Mouse (Mus musculus): ENCODE measurements around the gene F2. TPM values are rescaled to one million over a fixed set of nuclear protein-coding genes. Genes with fewer than 3 reads are reported as not detected.

F2 gene
- polyA plus RNA-seq (2011; ENCODE audit: insufficient read depth, insufficient read length, low replicate concordance, missing spikeins): 0.49 and 2.7 TPM in 2 replicates

GRCm38 (mm10) chr2:91636229-91636628 is at the start of gene F2:
TSS of gene F2 (minus strand) at chr2:91636414.
- H3K27ac ChIP-seq (ENCODE audit: control insufficient read depth, insufficient read depth, low read depth, low read length, poor library complexity): no peak within 1 kb of the TSS
- WGBS: 83% methylated on average over 8 of the region's 8 CpGs
- no peak for TF ChIP-seq POLR2A (IDR thresholded peaks at IDR 0.05; ENCODE audit: borderline replicate concordance, control insufficient read depth, low read depth, low read length)
- TF ChIP-seq CTCF (IDR thresholded peaks at IDR 0.05; ENCODE audit: control insufficient read depth, insufficient read depth, low read length): no peak
- no peak within 1 kb of the TSS for H3K4me3 ChIP-seq (replicated peaks; ENCODE audit: control insufficient read depth, low read depth, low read length)
- no peaks in the 10 kb centered on the region; the same call in 1 of the 2 replicates for H3K4me1 ChIP-seq (ENCODE audit: control insufficient read depth, insufficient read depth, low read length)

DNA sequence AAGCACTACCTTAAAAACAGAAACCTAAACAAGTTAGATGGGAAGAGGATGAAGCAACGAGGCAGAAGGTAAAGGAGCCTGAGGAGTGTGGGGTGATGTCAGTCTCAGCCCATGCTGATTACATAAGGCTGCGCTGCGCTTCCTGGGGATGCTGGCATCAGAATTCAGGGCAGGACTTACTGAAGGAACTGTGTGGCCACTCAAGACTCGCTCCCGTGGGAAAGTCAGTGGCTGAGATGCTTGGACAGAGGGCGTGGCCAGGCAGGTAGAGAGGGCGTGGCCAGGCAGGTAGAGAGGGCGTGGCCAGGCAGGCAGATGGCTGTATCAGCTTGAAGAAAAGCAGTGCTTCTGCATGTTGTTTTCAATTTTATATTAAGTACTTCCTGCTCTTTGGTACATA is 47.7 kb upstream of the F2 start:
- Histone ChIP-seq H3K4me1 (ENCODE audit: control insufficient read depth, insufficient read depth, low read length) (no peaks in the 10 kb centered on the region), H3K27ac (ENCODE audit: control insufficient read depth, insufficient read depth, low read depth, low read length, poor library complexity) (no peak overlapping the region), H3K4me3 (replicated peaks; ENCODE audit: control insufficient read depth, low read depth, low read length) (no peak overlapping the region)
- no peak for TF ChIP-seq POLR2A (IDR thresholded peaks at IDR 0.05; ENCODE audit: borderline replicate concordance, control insufficient read depth, low read depth, low read length)
- TF ChIP-seq CTCF (IDR thresholded peaks at IDR 0.05; ENCODE audit: control insufficient read depth, insufficient read depth, low read length): no peak
- 79% methylated on average over 8 of the region's 8 CpGs for WGBS

DNA sequence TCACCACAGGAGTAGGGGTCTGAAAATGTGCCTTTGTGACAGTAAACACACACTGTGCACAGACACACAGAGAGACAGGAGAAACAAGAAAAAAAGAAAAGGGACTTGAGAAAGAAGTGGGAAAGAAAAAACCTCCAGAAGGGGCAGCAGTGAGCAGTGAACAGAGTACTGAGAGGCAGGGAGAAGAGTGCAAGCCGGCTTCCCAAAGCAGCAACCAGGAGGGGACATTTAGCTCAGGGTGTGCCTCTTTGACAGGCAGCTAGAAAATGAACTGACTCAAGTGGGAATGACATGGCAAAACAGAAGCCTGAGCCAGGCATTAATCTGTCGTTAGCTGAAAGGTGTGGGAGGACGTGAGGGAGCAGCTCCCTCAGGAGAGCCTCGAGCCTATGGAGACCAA is 46.6 kb upstream of the F2 start:
- no peak overlapping the region for H3K27ac ChIP-seq (ENCODE audit: control insufficient read depth, insufficient read depth, low read depth, low read length, poor library complexity)
- no peak overlapping the region for H3K4me3 ChIP-seq (replicated peaks; ENCODE audit: control insufficient read depth, low read depth, low read length)
- no peaks in the 10 kb centered on the region for H3K4me1 ChIP-seq (ENCODE audit: control insufficient read depth, insufficient read depth, low read length)
- 67% methylated on average over 4 of the region's 4 CpGs for WGBS
- TF ChIP-seq POLR2A (IDR thresholded peaks at IDR 0.05; ENCODE audit: borderline replicate concordance, control insufficient read depth, low read depth, low read length) (no peak), CTCF (IDR thresholded peaks at IDR 0.05; ENCODE audit: control insufficient read depth, insufficient read depth, low read length) (no peak)

DNA sequence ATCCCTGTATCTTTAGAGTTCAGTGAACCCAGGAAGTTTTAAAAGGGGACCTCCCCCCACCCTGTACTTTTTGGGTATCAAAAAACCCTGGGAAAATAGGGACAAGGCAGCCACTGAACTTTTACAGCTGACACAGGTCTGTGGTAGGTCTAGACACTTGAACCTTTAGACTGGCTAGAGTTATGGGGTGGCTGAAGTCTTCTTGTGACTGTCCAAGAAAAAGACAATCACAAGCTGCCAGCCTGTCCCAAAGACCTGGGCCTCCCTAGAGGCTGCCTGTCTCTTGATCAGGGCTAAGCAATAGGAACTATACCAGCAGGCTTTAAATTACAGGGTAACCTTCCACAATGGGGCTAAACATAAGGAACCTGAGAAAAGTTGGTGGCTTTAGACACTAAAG is 40.7 kb upstream of the F2 start:
- Histone ChIP-seq H3K27ac (ENCODE audit: control insufficient read depth, insufficient read depth, low read depth, low read length, poor library complexity) (no peak overlapping the region), H3K4me3 (replicated peaks; ENCODE audit: control insufficient read depth, low read depth, low read length) (no peak overlapping the region), H3K4me1 (ENCODE audit: control insufficient read depth, insufficient read depth, low read length) (no peaks in the 10 kb centered on the region)
- no peak for TF ChIP-seq POLR2A (IDR thresholded peaks at IDR 0.05; ENCODE audit: borderline replicate concordance, control insufficient read depth, low read depth, low read length)
- TF ChIP-seq CTCF (IDR thresholded peaks at IDR 0.05; ENCODE audit: control insufficient read depth, insufficient read depth, low read length): no peak

GRCm38 (mm10) chr2:91676420-91676819 is 40.2 kb upstream of the F2 start:
- Histone ChIP-seq H3K27ac (ENCODE audit: control insufficient read depth, insufficient read depth, low read depth, low read length, poor library complexity) (no peak overlapping the region), H3K4me3 (replicated peaks; ENCODE audit: control insufficient read depth, low read depth, low read length) (no peak overlapping the region), H3K4me1 (ENCODE audit: control insufficient read depth, insufficient read depth, low read length) (no peaks in the 10 kb centered on the region)
- WGBS: 76% methylated on average over 2 of the region's 2 CpGs
- TF ChIP-seq CTCF (IDR thresholded peaks at IDR 0.05; ENCODE audit: control insufficient read depth, insufficient read depth, low read length) (no peak), POLR2A (IDR thresholded peaks at IDR 0.05; ENCODE audit: borderline replicate concordance, control insufficient read depth, low read depth, low read length) (no peak)

DNA sequence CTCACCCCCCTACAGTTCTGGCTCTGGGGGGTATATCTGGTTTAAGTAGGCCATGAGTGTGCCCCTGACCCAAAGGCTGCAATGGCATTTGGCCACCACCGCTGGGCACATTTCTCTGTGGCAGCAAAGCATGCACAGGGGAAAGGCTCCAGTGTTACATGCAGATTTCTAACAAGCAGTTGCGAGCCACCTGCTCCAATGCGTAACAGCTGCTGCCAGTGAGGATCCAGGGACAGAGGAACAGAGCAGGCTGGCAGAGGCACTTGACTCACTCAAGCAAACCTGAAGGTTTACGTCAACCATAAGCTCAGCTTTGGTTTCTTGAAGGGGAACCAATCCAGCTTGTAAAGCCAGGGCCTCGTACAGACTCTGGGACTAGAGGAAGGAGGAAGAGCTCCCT is 38.7 kb upstream of the F2 start:
- Histone ChIP-seq H3K4me1 (ENCODE audit: control insufficient read depth, insufficient read depth, low read length) (no peaks in the 10 kb centered on the region), H3K27ac (ENCODE audit: control insufficient read depth, insufficient read depth, low read depth, low read length, poor library complexity) (no peak overlapping the region), H3K4me3 (replicated peaks; ENCODE audit: control insufficient read depth, low read depth, low read length) (no peak overlapping the region)
- TF ChIP-seq CTCF (IDR thresholded peaks at IDR 0.05; ENCODE audit: control insufficient read depth, insufficient read depth, low read length) (no peak), POLR2A (IDR thresholded peaks at IDR 0.05; ENCODE audit: borderline replicate concordance, control insufficient read depth, low read depth, low read length) (no peak)
- WGBS: 84% methylated on average over 5 of the region's 5 CpGs

- TF ChIP-seq CTCF (IDR thresholded peaks at IDR 0.05; ENCODE audit: control insufficient read depth, insufficient read depth, low read length): no peak
- no peak for TF ChIP-seq POLR2A (IDR thresholded peaks at IDR 0.05; ENCODE audit: borderline replicate concordance, control insufficient read depth, low read depth, low read length)
- no peak overlapping the region for H3K27ac ChIP-seq (ENCODE audit: control insufficient read depth, insufficient read depth, low read depth, low read length, poor library complexity)
- H3K4me1 ChIP-seq (ENCODE audit: control insufficient read depth, insufficient read depth, low read length): no peaks in the 10 kb centered on the region
- WGBS: 92% methylated on average over 2 of the region's 2 CpGs
- no peak overlapping the region for H3K4me3 ChIP-seq (replicated peaks; ENCODE audit: control insufficient read depth, low read depth, low read length)
Observed at GRCm38 (mm10) chr2:91673587-91673986, 37.4 kb upstream of the F2 start.

DNA sequence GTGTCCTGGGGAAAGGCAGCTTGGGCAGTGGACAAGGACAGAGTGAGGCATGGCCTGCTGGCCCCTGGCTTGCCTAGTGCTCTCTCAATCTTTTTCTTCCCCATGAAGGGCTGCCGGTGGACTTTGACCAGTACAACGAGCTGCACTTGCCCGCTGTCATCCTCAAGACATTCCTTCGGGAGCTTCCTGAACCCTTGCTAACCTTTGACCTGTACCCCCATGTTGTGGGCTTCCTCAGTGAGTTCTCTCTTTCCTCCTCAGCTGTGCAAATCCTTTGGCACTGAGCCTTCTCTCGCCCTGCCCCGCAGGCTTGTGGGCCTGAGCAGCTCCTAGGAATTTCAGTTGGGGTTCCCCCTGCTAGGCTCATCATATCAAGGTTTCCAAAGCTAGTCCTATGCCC is 33.8 kb upstream of the F2 start:
- Histone ChIP-seq H3K27ac (ENCODE audit: control insufficient read depth, insufficient read depth, low read depth, low read length, poor library complexity) (no peak overlapping the region), H3K4me3 (replicated peaks; ENCODE audit: control insufficient read depth, low read depth, low read length) (no peak overlapping the region), H3K4me1 (ENCODE audit: control insufficient read depth, insufficient read depth, low read length) (no peaks in the 10 kb centered on the region)
- TF ChIP-seq POLR2A (IDR thresholded peaks at IDR 0.05; ENCODE audit: borderline replicate concordance, control insufficient read depth, low read depth, low read length): no peak
- no peak for TF ChIP-seq CTCF (IDR thresholded peaks at IDR 0.05; ENCODE audit: control insufficient read depth, insufficient read depth, low read length)
- 87% methylated on average over 6 of the region's 6 CpGs for WGBS

DNA sequence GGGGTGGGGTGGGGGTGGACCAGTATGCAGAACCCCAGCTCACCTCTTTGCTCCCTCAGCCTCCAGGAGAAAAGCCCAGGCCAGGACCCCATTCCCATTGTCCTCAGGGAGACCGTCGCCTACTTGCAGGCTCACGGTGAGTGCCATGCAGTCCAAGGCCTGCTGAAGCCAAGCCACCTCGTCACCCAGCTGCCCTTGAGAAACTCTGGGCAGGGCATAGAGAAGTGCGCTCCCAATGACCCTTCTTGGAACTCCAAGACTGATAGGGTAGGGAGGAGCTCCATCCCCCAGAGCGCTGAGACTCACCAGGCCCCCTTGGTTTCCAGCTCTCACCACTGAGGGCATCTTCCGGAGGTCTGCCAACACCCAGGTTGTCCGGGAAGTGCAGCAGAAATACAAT is 33.1 kb upstream of the F2 start:
- H3K4me3 ChIP-seq (replicated peaks; ENCODE audit: control insufficient read depth, low read depth, low read length): no peak overlapping the region
- no peak overlapping the region for H3K27ac ChIP-seq (ENCODE audit: control insufficient read depth, insufficient read depth, low read depth, low read length, poor library complexity)
- TF ChIP-seq POLR2A (IDR thresholded peaks at IDR 0.05; ENCODE audit: borderline replicate concordance, control insufficient read depth, low read depth, low read length) (no peak), CTCF (IDR thresholded peaks at IDR 0.05; ENCODE audit: control insufficient read depth, insufficient read depth, low read length) (no peak)
- H3K4me1 ChIP-seq (ENCODE audit: control insufficient read depth, insufficient read depth, low read length): no peaks in the 10 kb centered on the region
- 95% methylated on average over 8 of the region's 8 CpGs for WGBS
